In genomic region chr2:25095109-25095850, GRCm38 (mm10) we compare ENCODE assay signal across 8 mouse cellular contexts. TPM values are rescaled to one million over a fixed set of nuclear protein-coding genes. Genes with fewer than 3 reads are reported as not detected.
A peak's percentile ranks its signal among the peaks of the same experiment; 100 is the strongest.
DNase-seq lines count a peak whose midpoint lies in the region; ATAC-seq and TF ChIP-seq lines count a peak whose summit lies in the region.

TSS of gene Noxa1 (minus strand) at chr2:25095149.

- WGBS in heart, embryonic 11.5 days (ENCODE audit: insufficient replicate concordance), result 44% methylated on average over 28 of the region's 28 CpGs
- 49% methylated on average over 28 of the region's 28 CpGs for WGBS in hindbrain, embryonic 12.5 days

- DNase-seq in heart, postnatal 36 days, result no peak
- peak; percentile 51 for DNase-seq in lung, postnatal 36 days
- DNase-seq in cerebellum, postnatal 10 days, result no peak
- no peak for DNase-seq in right cerebral cortex, postnatal 25 days
- DNase-seq in T-cell, adult 2 months (ENCODE audit: low spot score), result no peak

- no peaks in the 10 kb centered on the region for H3K4me1 ChIP-seq in heart, embryonic 11.5 days (ENCODE audit: control insufficient read depth, insufficient read depth, low read length)
- peaks cover 15% of the 10 kb centered on the region for H3K4me1 ChIP-seq in E14TG2a.4 (replicated peaks; ENCODE audit: low read depth, low read length)
- H3K4me1 ChIP-seq in hindbrain, embryonic 12.5 days, result peaks cover 12% of the 10 kb centered on the region

- TF ChIP-seq CTCF in E14TG2a.4 (conservative IDR thresholded peaks at IDR 0.05; ENCODE audit: low read length), result peak; percentile 60

- H3K27me3 ChIP-seq in heart, embryonic 11.5 days (ENCODE audit: control insufficient read depth, insufficient read depth, low read length), result peaks cover 22% of the 10 kb centered on the region; the same call in 1 of the 2 replicates
- peaks cover 38% of the 10 kb centered on the region for H3K27me3 ChIP-seq in E14TG2a.4 (ENCODE audit: insufficient read depth, low read length)
- peaks cover 12% of the 10 kb centered on the region; the same call in 1 of the 2 replicates for H3K27me3 ChIP-seq in hindbrain, embryonic 12.5 days

- H3K4me2 ChIP-seq in heart, embryonic 11.5 days, result peak within 1 kb of the TSS; percentile 56
- H3K4me2 ChIP-seq in hindbrain, embryonic 12.5 days (replicated peaks), result peak within 1 kb of the TSS; percentile 9

- no peaks in the 10 kb centered on the region for H3K9me3 ChIP-seq in heart, embryonic 11.5 days (replicated peaks; ENCODE audit: control insufficient read depth, low read length)
- H3K9me3 ChIP-seq in E14TG2a.4 (ENCODE audit: low read length), result no peaks in the 10 kb centered on the region
- no peaks in the 10 kb centered on the region for H3K9me3 ChIP-seq in hindbrain, embryonic 12.5 days (replicated peaks)

- H3K4me3 ChIP-seq in heart, embryonic 11.5 days (ENCODE audit: low read depth, low read length), result peak within 1 kb of the TSS; percentile 23
- peak within 1 kb of the TSS; percentile 41 for H3K4me3 ChIP-seq in E14TG2a.4 (replicated peaks; ENCODE audit: low read length)
- H3K4me3 ChIP-seq in hindbrain, embryonic 12.5 days, result peak within 1 kb of the TSS; percentile 1; the same call in 1 of the 2 replicates

- no peak within 1 kb of the TSS for H3K27ac ChIP-seq in heart, embryonic 11.5 days (ENCODE audit: low read depth, low read length)
- H3K27ac ChIP-seq in hindbrain, embryonic 12.5 days, result no peak within 1 kb of the TSS

- intact Hi-C loops in heart, postnatal 36 days (cut with DNase I), result no loop called here

- no peak within 1 kb of the TSS for H3K9ac ChIP-seq in heart, embryonic 11.5 days (ENCODE audit: low read depth, low read length)
- H3K9ac ChIP-seq in hindbrain, embryonic 12.5 days, result no peak within 1 kb of the TSS

- ATAC-seq in heart, embryonic 11.5 days (replicated peaks; ENCODE audit: insufficient number of reproducible peaks, low FRiP score, low TSS enrichment), result no peak
- ATAC-seq in hindbrain, embryonic 12.5 days (ENCODE audit: low FRiP score), result no peak

- H3K36me3 ChIP-seq in heart, embryonic 11.5 days (ENCODE audit: control insufficient read depth, insufficient read depth, low read length), result no peaks in the 10 kb centered on the region
- H3K36me3 ChIP-seq in E14TG2a.4 (ENCODE audit: insufficient read depth, low read length), result no peaks in the 10 kb centered on the region
- H3K36me3 ChIP-seq in hindbrain, embryonic 12.5 days, result no peaks in the 10 kb centered on the region

RNA-seq across cellular contexts. Expression of gene Noxa1, which starts in this region (rescaled TPM):
- polyA plus RNA-seq in heart, embryonic 11.5 days (2014; fragmentation: Nextera tagmentation; extraction: Ambion mirVana), result 0.10 TPM in 1 of 2 replicates, not detected in the other
- not detected for total RNA-seq in heart, postnatal 36 days (2021)
- polyA plus RNA-seq in hindbrain, embryonic 12.5 days (2016; fragmentation: Nextera tagmentation; extraction: Ambion mirVana), result 0.14 and 0.22 TPM in 2 replicates
